Mouse (Mus musculus) embryo, embryonic 10 days (tissue): ENCODE data around the gene D17H6S53E.
A peak's percentile ranks its signal among the peaks of the same experiment; 100 is the strongest.

Experiments used
- DNase-seq: peaks from one replicate; pipeline ENCODE4 v3.0.0-alpha.2; 2015; ENCODE audit warnings: low spot score

Gene D17H6S53E

GRCm38 (mm10) chr17:35132174-35132560, 6.0 kb downstream of the D17H6S53E start:
- DNase-seq: no peak

GRCm38 (mm10) chr17:35133517-35133916, 7.3 kb downstream of the D17H6S53E start:
- DNase-seq: no peak

GRCm38 (mm10) chr17:35134801-35135590, 8.8 kb downstream of the D17H6S53E start, which contains the start of gene Bag6:
Gene Bag6, plus strand, starts transcription at chr17:35135178.
- peak; percentile 94 for DNase-seq

GRCm38 (mm10) chr17:35135591-35136320, 9.6 kb downstream of the D17H6S53E start:
- DNase-seq: no peak

- no peak for DNase-seq
These were observed 13.1 kb downstream of the D17H6S53E start for GRCm38 (mm10) chr17:35139269-35139668.

GRCm38 (mm10) chr17:35140490-35140996, 14.4 kb downstream of the D17H6S53E start:
- DNase-seq: no peak

GRCm38 (mm10) chr17:35141971-35142370, 15.8 kb downstream of the D17H6S53E start:
- DNase-seq: no peak

- no peak for DNase-seq
These were observed 20.0 kb downstream of the D17H6S53E start for GRCm38 (mm10) chr17:35146139-35146538.

- DNase-seq: no peak
These were observed 21.2 kb downstream of the D17H6S53E start for GRCm38 (mm10) chr17:35147348-35147747.

GRCm38 (mm10) chr17:35147922-35148639, 21.9 kb downstream of the D17H6S53E start:
- DNase-seq: no peak

GRCm38 (mm10) chr17:35152121-35152520, 25.9 kb downstream of the D17H6S53E start:
- DNase-seq: no peak

- no peak for DNase-seq
These were observed 26.9 kb downstream of the D17H6S53E start for GRCm38 (mm10) chr17:35153077-35153476.

GRCm38 (mm10) chr17:35153931-35154330, 27.8 kb downstream of the D17H6S53E start:
- DNase-seq: no peak

GRCm38 (mm10) chr17:35154616-35155015, 28.4 kb downstream of the D17H6S53E start:
- no peak for DNase-seq

- no peak for DNase-seq
These were observed 29.3 kb downstream of the D17H6S53E start for GRCm38 (mm10) chr17:35155451-35155850.

GRCm38 (mm10) chr17:35156461-35157200, 30.5 kb downstream of the D17H6S53E start:
- DNase-seq: no peak

GRCm38 (mm10) chr17:35157254-35157653, 31.1 kb downstream of the D17H6S53E start:
- DNase-seq: no peak

- DNase-seq: no peak
These were observed 31.5 kb downstream of the D17H6S53E start for GRCm38 (mm10) chr17:35157661-35158175.

GRCm38 (mm10) chr17:35158850-35159593, 32.8 kb downstream of the D17H6S53E start:
- no peak for DNase-seq

- no peak for DNase-seq
These were observed 33.5 kb downstream of the D17H6S53E start for GRCm38 (mm10) chr17:35159638-35160037.

- DNase-seq: no peak
These were observed 35.2 kb downstream of the D17H6S53E start for GRCm38 (mm10) chr17:35161421-35161820.
